Mouse (Mus musculus) CH12.LX (cell line): Measurements from ENCODE around the gene Mrpl9. TPM values are rescaled to one million over a fixed set of nuclear protein-coding genes. Genes with fewer than 3 reads are reported as not detected.

ENCODE experiments used
- DNase-seq: peaks from one replicate; pipeline ENCODE4 v3.0.0-alpha.2; 2013; ENCODE audit errors: extremely low read depth
- H3K27ac ChIP-seq: 2 replicates; pipeline ENCODE4 v1.5.1; 2012; ENCODE audit warnings: low read depth, mild to moderate bottlenecking, control low read depth, moderate library complexity; ENCODE audit not compliant: insufficient read depth
- H3K27me3 ChIP-seq: replicated peaks from 2 replicates; pipeline ENCODE3; 2012; ENCODE audit warnings: inconsistent platforms
- H3K36me3 ChIP-seq, 2 experiments: replicated peaks in 1 of 2; 2 replicates each; pipeline versions ENCODE3 to v1.6.1; 2012; ENCODE audit warnings: inconsistent platforms in 1 of 2, low read length in 1 of 2, mild to moderate bottlenecking in 1 of 2, mixed read lengths in 1 of 2, moderate library complexity in 1 of 2; ENCODE audit not compliant: control insufficient read depth in 1 of 2, insufficient read depth in 1 of 2
- H3K4me1 ChIP-seq, 2 experiments: 2 replicates each; pipeline ENCODE4 v1.6.1; 2012; ENCODE audit warnings: inconsistent platforms in 1 of 2, moderate library complexity in 1 of 2; ENCODE audit not compliant: insufficient read depth in 2 of 2, control insufficient read depth in 1 of 2
- H3K4me2 ChIP-seq: 2 replicates; pipeline ENCODE4 v1.6.1; 2012; ENCODE audit warnings: low read depth, mild to moderate bottlenecking, control low read depth; ENCODE audit not compliant: poor library complexity, insufficient read depth, severe bottlenecking
- H3K4me3 ChIP-seq, 3 experiments: fragments of 150-350 bp in 1 of 3; sonication (generic) in 1 of 3; replicated peaks in 1 of 3; 2 replicates each; pipeline versions ENCODE3 to v1.5.1; 2011 to 2012; ENCODE audit warnings: low read depth in 2 of 3, low read length in 2 of 3, mild to moderate bottlenecking in 2 of 3, moderate library complexity in 2 of 3, control low read depth in 1 of 3, improper control_type of control experiment in 1 of 3, inconsistent platforms in 1 of 3, mixed read lengths in 1 of 3; ENCODE audit not compliant: poor library complexity in 1 of 3
- H3K79me2 ChIP-seq: replicated peaks from 2 replicates; pipeline ENCODE4 v1.6.1; 2012; ENCODE audit warnings: mild to moderate bottlenecking, moderate library complexity; ENCODE audit not compliant: control insufficient read depth, poor library complexity, insufficient read depth, severe bottlenecking; ENCODE audit errors: extremely low read depth
- H3K9ac ChIP-seq: 2 replicates; pipeline ENCODE4 v1.6.1; 2012; ENCODE audit warnings: low read depth, mild to moderate bottlenecking, control low read depth, moderate library complexity; ENCODE audit not compliant: insufficient read depth
- H3K9me3 ChIP-seq: replicated peaks from 2 replicates; pipeline ENCODE3; 2012; ENCODE audit warnings: low read length, inconsistent platforms, mixed read lengths
- BHLHE40 ChIP-seq: IDR thresholded peaks from 2 replicates; pipeline ENCODE4 v1.6.1; 2011; ENCODE audit warnings: mild to moderate bottlenecking, low read depth, low read length, improper control_type of control experiment
- CHD1 ChIP-seq: IDR thresholded peaks from 2 replicates; pipeline ENCODE4 v1.6.1; 2012; ENCODE audit warnings: low read depth, low read length, improper control_type of control experiment, inconsistent platforms
- CHD2 ChIP-seq: IDR thresholded peaks from 2 replicates; pipeline ENCODE4 v1.6.1; 2011; ENCODE audit warnings: low read length, improper control_type of control experiment
- KAT2A ChIP-seq: IDR thresholded peaks from 2 replicates; pipeline ENCODE4 v1.6.1; 2012; ENCODE audit warnings: low read length, improper control_type of control experiment, inconsistent platforms; ENCODE audit not compliant: insufficient replicate concordance
- MAFK ChIP-seq: IDR thresholded peaks from 2 replicates; pipeline ENCODE4 v1.6.1; 2011; ENCODE audit warnings: low read length, improper control_type of control experiment; ENCODE audit not compliant: insufficient replicate concordance
- MEF2A ChIP-seq: IDR thresholded peaks from 2 replicates; pipeline ENCODE4 v1.6.1; 2014; ENCODE audit warnings: low read depth, mild to moderate bottlenecking, inconsistent platforms, low read length, improper control_type of control experiment, borderline replicate concordance
- NELFE ChIP-seq: IDR thresholded peaks from 2 replicates; pipeline ENCODE4 v1.6.1; 2011; ENCODE audit warnings: low read depth, low read length, improper control_type of control experiment
- NRF1 ChIP-seq: IDR thresholded peaks from 2 replicates; pipeline ENCODE4 v1.6.1; 2014; ENCODE audit warnings: low read depth, mild to moderate bottlenecking, inconsistent platforms, low read length, improper control_type of control experiment, moderate library complexity
- POLR2AphosphoS2 ChIP-seq: IDR thresholded peaks from 2 replicates; pipeline ENCODE4 v1.6.1; 2011; ENCODE audit warnings: low read depth, low read length, improper control_type of control experiment
- RCOR1 ChIP-seq: conservative IDR thresholded peaks from 2 replicates; pipeline ENCODE4 v1.6.1; 2012; ENCODE audit warnings: low read depth, mild to moderate bottlenecking, inconsistent platforms, low read length, improper control_type of control experiment
- SIN3A ChIP-seq: IDR thresholded peaks from 2 replicates; pipeline ENCODE4 v1.6.1; 2012; ENCODE audit warnings: low read length, improper control_type of control experiment, inconsistent platforms
- TBP ChIP-seq: conservative IDR thresholded peaks from 2 replicates; pipeline ENCODE4 v1.6.1; 2011; ENCODE audit warnings: low read depth, low read length, improper control_type of control experiment
- TCF12 ChIP-seq: IDR thresholded peaks from 2 replicates; pipeline ENCODE4 v1.6.1; 2014; ENCODE audit warnings: low read depth, mild to moderate bottlenecking, inconsistent platforms, low read length, improper control_type of control experiment
- ZKSCAN1 ChIP-seq: IDR thresholded peaks from 2 replicates; pipeline ENCODE4 v1.6.1; 2012; ENCODE audit warnings: low read depth, inconsistent platforms, low read length, improper control_type of control experiment, borderline replicate concordance
- ZMIZ1 ChIP-seq: IDR thresholded peaks from 2 replicates; pipeline ENCODE4 v1.6.1; 2012; ENCODE audit warnings: low read depth, mild to moderate bottlenecking, inconsistent platforms, low read length, improper control_type of control experiment
- ZNF384 ChIP-seq: IDR thresholded peaks from 2 replicates; pipeline ENCODE4 v1.6.1; 2012; ENCODE audit warnings: low read depth, low read length, improper control_type of control experiment, inconsistent platforms
- dilution Hi-C: fragments of 300-500 bp; cut with MboI; formaldehyde crosslinking; loops from 2 replicates; pipeline ENCODE4 v1.14.3; 2020; ENCODE audit warnings: low sequenced_read_pairs; ENCODE audit not compliant: extremely low pct_unique_long_range_greater_than_20kb, extremely low pct_ligation_motif_present
- in situ Hi-C: fragments of 300-500 bp; cut with MboI; formaldehyde crosslinking; loops from 3 replicates; pipeline ENCODE4 v1.14.3; 2019; ENCODE audit warnings: low sequenced_read_pairs, low pct_ligation_motif_present, low pct_unique_long_range_greater_than_20kb, mixed read lengths
- polyA plus RNA-seq: library from polyadenylated mRNA; unstranded; fragments of >175 nt; gene quantifications from 2 replicates; pipeline ENCODE4 v1.2.1, GENCODE M21; 2012; ENCODE audit warnings: low read depth; ENCODE audit not compliant: insufficient read length
- total RNA-seq, 2 experiments: library from RNA; depleted of rRNA; stranded (reverse); fragments of 300-350 nt in 1 of 2; fragments of >200 nt in 1 of 2; gene quantifications; 2 replicates each; pipeline ENCODE4 v1.2.3; 2012 to 2014

Mrpl9 gene
- total and polyA plus RNA-seq, 3 experiments = 104 to 114 (median 111) TPM

- Histone ChIP-seq H3K36me3 (no peaks in the 10 kb centered on the region), H3K27ac (no peak overlapping the region), H3K9ac (no peak overlapping the region), H3K4me2 (no peak overlapping the region), H3K4me1 (0 out of 4 replicates have a peak, but pooled peaks cover 2 to 4% of the 10 kb centered on the region in 2 experiments), H3K79me2 (no peaks in the 10 kb centered on the region), H3K27me3 (no peaks in the 10 kb centered on the region), H3K9me3 (no peaks in the 10 kb centered on the region), H3K4me3 (no peak overlapping the region)
- no peak for DNase-seq
- dilution Hi-C loops = no loop called here
- in situ Hi-C loops = loop anchor here (25.0 kb wide), 1 partner anchor 140 kb away; no protein-coding TSS in a partner anchor
- no peak for TF ChIP-seq BHLHE40
- no peak for TF ChIP-seq CHD2
- no peak for TF ChIP-seq NRF1
- no peak for TF ChIP-seq TCF12
- TF ChIP-seq SIN3A = no peak
- no peak for TF ChIP-seq ZNF384
- TF ChIP-seq POLR2AphosphoS2 = no peak
- no peak for TF ChIP-seq NELFE
- no peak for TF ChIP-seq CHD1
- no peak for TF ChIP-seq KAT2A
- TF ChIP-seq ZMIZ1 = no peak
- no peak for TF ChIP-seq ZKSCAN1
- no peak for TF ChIP-seq MAFK
These were observed 29.5 kb downstream of the Mrpl9 start for GRCm38 (mm10) chr3:94472447-94473114.

GRCm38 (mm10) chr3:94473115-94473505, 30.0 kb downstream of the Mrpl9 start:
- no peaks in the 10 kb centered on the region for H3K27me3 ChIP-seq
- H3K9ac ChIP-seq = no peak overlapping the region
- no peak for DNase-seq
- H3K4me2 ChIP-seq = no peak overlapping the region
- in situ Hi-C loops (loop anchor here (25.0 kb wide), 1 partner anchor 139 kb away; no protein-coding TSS in a partner anchor), dilution Hi-C loops (no loop called here)
- H3K79me2 ChIP-seq = no peaks in the 10 kb centered on the region
- no peak overlapping the region for H3K4me3 ChIP-seq
- no peak overlapping the region for H3K27ac ChIP-seq
- 0 out of 4 replicates have a peak, but pooled peaks cover 2 to 4% of the 10 kb centered on the region in 2 experiments for H3K4me1 ChIP-seq
- TF ChIP-seq ZKSCAN1 (no peak), ZMIZ1 (no peak), TBP (no peak), MEF2A (no peak), BHLHE40 (no peak), RCOR1 (no peak), NRF1 (no peak)
- no peaks in the 10 kb centered on the region for H3K36me3 ChIP-seq
- H3K9me3 ChIP-seq = no peaks in the 10 kb centered on the region
